Mouse (Mus musculus) G1E (cell line): ENCODE measurements at regions not wholly inside any gene's neighbourhood (a gene's known extent, or its start where the extent isn't known, plus 50 kb on each side); places are given as distances from the start of the nearest gene placed in this dataset.

ENCODE experiments used
- ATAC-seq: 2 replicates; pipeline ENCODE4 v1.8.0; 2016; ENCODE audit warnings: mild to moderate bottlenecking; ENCODE audit not compliant: insufficient number of reproducible peaks, poor library complexity, low FRiP score, severe bottlenecking; ENCODE audit errors: extremely low read depth
- DNase-seq: peaks from one replicate; pipeline ENCODE4 v3.0.0; 2012; ENCODE audit warnings: low spot score
- H3K27me3 ChIP-seq: 2 replicates; pipeline ENCODE4 v1.6.1; 2012; ENCODE audit warnings: mild to moderate bottlenecking, low read length, inconsistent platforms; ENCODE audit not compliant: insufficient read depth
- H3K36me3 ChIP-seq: replicated peaks from 2 replicates; pipeline ENCODE3; 2012; ENCODE audit warnings: mild to moderate bottlenecking, inconsistent platforms
- H3K4me1 ChIP-seq: 2 replicates; pipeline ENCODE4 v1.6.1; 2012; ENCODE audit warnings: low read depth, low read length, inconsistent platforms, mixed read lengths; ENCODE audit not compliant: insufficient read depth
- H3K4me3 ChIP-seq: 2 replicates; pipeline ENCODE4 v1.5.1; 2012; ENCODE audit warnings: low read depth, mild to moderate bottlenecking, inconsistent platforms, low read length, moderate library complexity, mixed read lengths
- H3K9me3 ChIP-seq: replicated peaks from 2 replicates; pipeline ENCODE4 v1.6.1; 2012; ENCODE audit warnings: inconsistent platforms
- CTCF ChIP-seq: IDR thresholded peaks from 2 replicates; pipeline ENCODE4 v1.5.1; 2012; ENCODE audit warnings: low read depth, low read length, inconsistent platforms, mixed read lengths
- GATA1 ChIP-seq: IDR thresholded peaks from 2 replicates; pipeline ENCODE4 v1.6.1; 2012; ENCODE audit warnings: borderline replicate concordance, low read length, inconsistent platforms, mixed read lengths
- GATA2 ChIP-seq: IDR thresholded peaks from 2 replicates; pipeline ENCODE4 v1.6.1; 2012; ENCODE audit warnings: low read depth, low read length, inconsistent platforms, borderline replicate concordance
- POLR2AphosphoS5 ChIP-seq: IDR thresholded peaks from 2 replicates; pipeline ENCODE4 v1.6.1; 2012; ENCODE audit warnings: low read depth, low read length, inconsistent platforms; ENCODE audit not compliant: insufficient replicate concordance
- TAL1 ChIP-seq: conservative IDR thresholded peaks from 2 replicates; pipeline ENCODE4 v1.6.1; 2012; ENCODE audit warnings: low read depth, low read length, inconsistent platforms, mixed read lengths

DNA sequence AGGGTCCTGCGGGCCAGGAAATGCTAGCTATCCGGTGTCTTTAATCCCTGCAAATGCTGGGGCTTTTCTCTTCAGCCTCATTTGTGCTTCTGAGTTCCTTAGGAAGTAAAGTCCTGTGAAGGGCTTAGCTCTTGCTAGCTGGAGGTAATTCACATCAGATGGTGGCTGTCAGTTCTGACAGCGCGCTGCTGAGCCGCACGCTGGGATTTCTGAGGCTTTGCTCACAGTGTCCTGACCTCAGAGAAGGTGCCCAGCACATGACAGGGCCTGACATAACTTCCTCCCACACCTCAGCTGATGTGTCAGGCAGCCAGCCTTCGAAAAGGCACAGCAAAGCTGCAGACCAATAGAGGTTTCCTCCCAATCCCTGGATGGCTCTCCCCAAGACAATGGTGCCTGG lies 158.6 kb upstream of the Prok2 start:
- DNase-seq (no peak), ATAC-seq (no peak)
- H3K4me3 ChIP-seq, result no peak overlapping the region
- no peaks in the 10 kb centered on the region for H3K27me3 ChIP-seq
- peaks cover 67% of the 10 kb centered on the region for H3K9me3 ChIP-seq
- no peaks in the 10 kb centered on the region for H3K36me3 ChIP-seq
- TF ChIP-seq TAL1 (no peak), POLR2AphosphoS5 (no peak), CTCF (no peak), GATA1 (no peak), GATA2 (no peak)
- no peaks in the 10 kb centered on the region for H3K4me1 ChIP-seq

GRCm38 (mm10) chr6:99884054-99884453 lies 157.9 kb upstream of the Prok2 start:
- H3K4me1 ChIP-seq, result no peaks in the 10 kb centered on the region
- H3K4me3 ChIP-seq, result no peak overlapping the region
- H3K9me3 ChIP-seq, result peaks cover 70% of the 10 kb centered on the region
- no peaks in the 10 kb centered on the region for H3K36me3 ChIP-seq
- no peak for TF ChIP-seq GATA1
- no peak for TF ChIP-seq GATA2
- no peak for TF ChIP-seq TAL1
- TF ChIP-seq CTCF, result no peak
- no peak for TF ChIP-seq POLR2AphosphoS5
- DNase-seq (no peak), ATAC-seq (no peak)
- H3K27me3 ChIP-seq, result no peaks in the 10 kb centered on the region

DNA sequence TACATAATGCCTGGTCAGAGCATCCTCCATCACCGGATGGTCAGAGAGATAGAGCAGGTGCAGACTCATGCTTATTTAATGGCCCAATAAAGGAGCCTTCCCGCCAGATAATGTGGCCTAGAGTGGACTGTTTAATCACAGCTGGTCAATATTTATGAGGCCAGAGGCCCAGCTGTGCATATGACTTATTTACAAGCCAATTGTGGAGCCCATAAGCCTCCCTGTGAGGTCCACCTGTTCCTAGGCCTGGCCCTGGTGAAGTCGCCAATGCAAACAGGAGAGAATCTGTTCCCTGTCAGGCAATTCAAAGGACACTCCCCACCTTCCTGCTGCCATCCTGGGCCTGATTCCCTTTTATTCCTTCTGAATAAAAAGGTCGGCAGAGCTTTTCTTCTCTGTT lies 155.4 kb upstream of the Prok2 start:
- ATAC-seq, result no peak
- H3K4me3 ChIP-seq, result no peak overlapping the region
- H3K36me3 ChIP-seq, result no peaks in the 10 kb centered on the region
- H3K9me3 ChIP-seq, result peaks cover 70% of the 10 kb centered on the region
- H3K4me1 ChIP-seq, result no peaks in the 10 kb centered on the region
- H3K27me3 ChIP-seq, result no peaks in the 10 kb centered on the region
- DNase-seq, result no peak
- TF ChIP-seq GATA2 (no peak), GATA1 (no peak), CTCF (no peak), TAL1 (no peak), POLR2AphosphoS5 (no peak)

DNA sequence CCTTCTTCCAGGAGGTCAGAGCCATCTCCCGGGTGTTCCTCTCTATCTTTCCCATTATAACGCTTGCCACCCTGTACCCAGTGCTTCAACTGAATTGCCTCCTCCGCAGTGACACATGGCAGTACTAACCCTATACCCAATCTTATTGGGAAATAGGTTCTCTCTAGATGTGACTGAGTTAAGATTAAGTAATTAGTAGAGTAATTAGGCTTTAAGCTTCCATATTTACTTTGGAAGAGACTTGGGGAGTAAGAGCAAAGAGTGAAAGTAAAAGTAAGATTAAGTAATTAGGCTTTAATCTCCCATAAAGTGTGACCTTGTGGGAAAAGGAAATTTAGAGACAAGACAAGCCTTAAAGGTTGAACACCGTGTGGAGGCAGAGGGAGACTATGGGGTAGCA lies 148.7 kb upstream of the Prok2 start:
- Histone ChIP-seq H3K9me3 (peaks cover 53% of the 10 kb centered on the region), H3K4me3 (no peak overlapping the region), H3K4me1 (no peaks in the 10 kb centered on the region), H3K36me3 (no peaks in the 10 kb centered on the region), H3K27me3 (no peaks in the 10 kb centered on the region)
- no peak for TF ChIP-seq POLR2AphosphoS5
- no peak for TF ChIP-seq TAL1
- TF ChIP-seq GATA1, result no peak
- TF ChIP-seq GATA2, result no peak
- no peak for TF ChIP-seq CTCF
- ATAC-seq (no peak), DNase-seq (no peak)

DNA sequence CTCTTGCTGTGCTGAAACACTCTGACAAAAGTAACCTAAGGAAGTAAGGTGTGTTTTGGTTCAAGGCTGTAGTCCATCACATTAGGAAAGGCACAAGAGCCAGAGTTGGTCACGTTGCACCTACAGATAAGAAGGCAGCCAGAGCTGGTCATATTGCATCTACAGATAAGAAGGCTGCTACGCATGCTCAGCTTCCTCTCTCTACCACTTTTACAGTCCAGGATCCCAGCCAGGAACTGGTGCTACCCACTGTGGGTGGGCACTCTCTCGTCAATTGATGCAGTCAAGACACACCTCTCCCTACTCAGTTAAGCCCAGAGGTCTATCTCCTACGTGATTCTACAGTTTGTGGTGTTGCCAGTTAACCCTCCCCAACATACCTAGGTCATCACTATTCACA lies 147.8 kb upstream of the Prok2 start:
- ATAC-seq, result no peak
- TF ChIP-seq POLR2AphosphoS5, result no peak
- no peak for TF ChIP-seq TAL1
- TF ChIP-seq GATA2, result no peak
- no peak for TF ChIP-seq GATA1
- no peak for TF ChIP-seq CTCF
- H3K4me3 ChIP-seq, result no peak overlapping the region

GRCm38 (mm10) chr6:99866061-99866460 lies 139.9 kb upstream of the Prok2 start:
- DNase-seq, result no peak
- H3K9me3 ChIP-seq, result peaks cover 73% of the 10 kb centered on the region
- H3K36me3 ChIP-seq, result no peaks in the 10 kb centered on the region
- H3K27me3 ChIP-seq, result no peaks in the 10 kb centered on the region
- no peaks in the 10 kb centered on the region for H3K4me1 ChIP-seq
- no peak for ATAC-seq
- no peak overlapping the region for H3K4me3 ChIP-seq
- no peak for TF ChIP-seq GATA1
- TF ChIP-seq TAL1, result no peak
- TF ChIP-seq POLR2AphosphoS5, result no peak
- no peak for TF ChIP-seq CTCF
- no peak for TF ChIP-seq GATA2

More for the DNA sequence above, 147.8 kb upstream of the Prok2 start:
- no peaks in the 10 kb centered on the region for H3K4me1 ChIP-seq
- no peak for DNase-seq
- H3K27me3 ChIP-seq, result no peaks in the 10 kb centered on the region
- H3K36me3 ChIP-seq, result no peaks in the 10 kb centered on the region
- H3K9me3 ChIP-seq, result peaks cover 54% of the 10 kb centered on the region
